Mouse (Mus musculus): ENCODE data around the gene Ptprb. TPM values are rescaled to one million over a fixed set of nuclear protein-coding genes. Genes with fewer than 3 reads are reported as not detected.

Gene Ptprb
- polyA plus RNA-seq, 1 experiment from 2014 or later = 3.2 TPM

GRCm38 (mm10) chr10:116261559-116261958 is 13.8 kb upstream of the Ptprb start:
- H3K4me2 ChIP-seq (ENCODE audit: low read depth, low read length) = no peak overlapping the region
- no peak overlapping the region for H3K9ac ChIP-seq (ENCODE audit: low read depth, low read length)
- peaks cover 11% of the 10 kb centered on the region for H3K4me1 ChIP-seq (ENCODE audit: control insufficient read depth, insufficient read depth, low read length)
- H3K4me3 ChIP-seq (ENCODE audit: low read length) = no peak overlapping the region
- WGBS = 60% methylated on average over 5 of the region's 5 CpGs
- ATAC-seq = no peak
- H3K27me3 ChIP-seq (replicated peaks; ENCODE audit: control insufficient read depth, insufficient read depth, low read length) = no peaks in the 10 kb centered on the region
- no peaks in the 10 kb centered on the region for H3K9me3 ChIP-seq (ENCODE audit: control insufficient read depth, low read length)
- H3K36me3 ChIP-seq (ENCODE audit: control insufficient read depth, insufficient read depth, low read length) = no peaks in the 10 kb centered on the region
- no peak overlapping the region for H3K27ac ChIP-seq (ENCODE audit: low read length)

DNA sequence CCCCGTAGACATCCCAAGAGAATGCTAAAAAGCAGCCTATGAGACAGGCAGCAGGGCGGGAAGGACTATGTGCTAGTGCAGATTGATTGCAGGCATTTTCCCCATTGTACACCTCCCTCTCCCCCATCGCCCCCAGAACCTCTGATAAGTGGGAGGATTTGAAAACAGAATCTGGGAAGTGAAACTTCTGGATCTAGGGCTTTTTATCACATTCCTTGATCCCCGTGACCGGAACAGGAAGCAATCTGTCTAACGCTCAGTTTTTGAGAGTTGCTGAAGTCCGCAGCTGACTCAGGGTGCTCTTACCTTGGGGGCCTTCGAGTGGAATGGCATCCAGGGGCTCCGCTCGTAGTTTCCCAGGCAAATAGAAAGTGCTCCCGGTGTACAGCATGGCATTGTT is 10.8 kb upstream of the Ptprb start:
- no peak overlapping the region for H3K9ac ChIP-seq (ENCODE audit: low read depth, low read length)
- no peak overlapping the region for H3K4me3 ChIP-seq (ENCODE audit: low read length)
- no peak for ATAC-seq
- 65% methylated on average over 11 of the region's 11 CpGs for WGBS
- H3K4me2 ChIP-seq (ENCODE audit: low read depth, low read length) = no peak overlapping the region
- peaks cover 21% of the 10 kb centered on the region for H3K4me1 ChIP-seq (ENCODE audit: control insufficient read depth, insufficient read depth, low read length)
- no peaks in the 10 kb centered on the region for H3K9me3 ChIP-seq (ENCODE audit: control insufficient read depth, low read length)
- H3K27ac ChIP-seq (ENCODE audit: low read length) = no peak overlapping the region
- H3K27me3 ChIP-seq (replicated peaks; ENCODE audit: control insufficient read depth, insufficient read depth, low read length) = no peaks in the 10 kb centered on the region
- H3K36me3 ChIP-seq (ENCODE audit: control insufficient read depth, insufficient read depth, low read length) = no peaks in the 10 kb centered on the region

DNA sequence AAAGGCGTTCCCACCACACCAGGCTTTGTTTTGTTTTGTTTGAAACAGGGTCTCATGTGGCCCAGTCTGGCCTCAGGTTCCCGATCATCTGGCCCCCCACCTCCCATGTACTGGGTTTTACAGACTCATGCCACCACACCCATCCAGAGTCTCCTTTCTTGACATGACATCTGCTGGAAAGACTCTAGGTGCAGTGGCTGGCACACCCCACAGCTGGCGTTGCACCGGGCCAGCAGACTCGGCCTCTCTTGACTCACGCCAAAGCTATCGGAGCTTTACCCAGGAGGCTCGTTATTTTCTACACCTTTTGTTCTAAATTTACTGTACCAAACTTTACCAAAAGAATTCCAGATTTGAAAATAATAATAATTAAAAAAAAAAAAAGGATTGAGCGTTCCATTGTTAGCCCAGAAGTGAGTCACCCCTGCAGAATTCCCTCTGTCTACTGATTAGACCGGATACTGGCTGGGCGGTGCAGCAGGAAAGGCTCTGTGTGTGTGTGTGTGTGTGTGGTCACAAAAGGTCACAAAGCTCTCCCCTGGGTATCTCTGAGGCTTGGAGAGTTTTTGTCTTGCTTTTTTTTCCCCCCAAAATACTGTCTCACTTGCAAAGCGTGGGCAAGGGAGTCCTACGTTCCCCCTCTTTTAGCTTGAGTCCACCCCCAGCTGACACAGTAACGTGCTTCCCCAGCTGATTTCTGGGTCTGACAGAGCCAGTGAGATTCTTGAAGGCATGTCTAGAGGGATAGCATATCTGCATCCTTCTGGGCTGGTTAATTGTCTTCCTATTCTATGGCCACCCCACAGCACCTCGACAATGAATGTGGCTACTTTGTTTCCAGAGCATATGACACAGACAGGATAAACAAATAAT is 8.5 kb upstream of the Ptprb start:
- no peaks in the 10 kb centered on the region for H3K9me3 ChIP-seq (ENCODE audit: control insufficient read depth, low read length)
- peaks cover 12% of the 10 kb centered on the region for H3K4me1 ChIP-seq (ENCODE audit: control insufficient read depth, insufficient read depth, low read length)
- ATAC-seq = peak; percentile 79
- no peaks in the 10 kb centered on the region for H3K27me3 ChIP-seq (replicated peaks; ENCODE audit: control insufficient read depth, insufficient read depth, low read length)
- no peak overlapping the region for H3K4me3 ChIP-seq (ENCODE audit: low read length)
- H3K36me3 ChIP-seq (ENCODE audit: control insufficient read depth, insufficient read depth, low read length) = no peaks in the 10 kb centered on the region
- peak overlapping the region; percentile 52 for H3K27ac ChIP-seq (ENCODE audit: low read length)
- no peak overlapping the region for H3K4me2 ChIP-seq (ENCODE audit: low read depth, low read length)
- no peak overlapping the region for H3K9ac ChIP-seq (ENCODE audit: low read depth, low read length)
- 77% methylated on average over 15 of the region's 15 CpGs for WGBS

- H3K9me3 ChIP-seq (ENCODE audit: control insufficient read depth, low read length) = no peaks in the 10 kb centered on the region
- H3K4me2 ChIP-seq (ENCODE audit: low read depth, low read length) = no peak overlapping the region
- 46% methylated on average over 4 of the region's 4 CpGs for WGBS
- ATAC-seq = peak; percentile 69
- no peak overlapping the region for H3K4me3 ChIP-seq (ENCODE audit: low read length)
- H3K4me1 ChIP-seq (ENCODE audit: control insufficient read depth, insufficient read depth, low read length) = peaks cover 10% of the 10 kb centered on the region
- no peaks in the 10 kb centered on the region for H3K27me3 ChIP-seq (replicated peaks; ENCODE audit: control insufficient read depth, insufficient read depth, low read length)
- H3K36me3 ChIP-seq (ENCODE audit: control insufficient read depth, insufficient read depth, low read length) = no peaks in the 10 kb centered on the region
- peak overlapping the region; percentile 39 for H3K27ac ChIP-seq (ENCODE audit: low read length)
- no peak overlapping the region for H3K9ac ChIP-seq (ENCODE audit: low read depth, low read length)
Observed at GRCm38 (mm10) chr10:116267434-116267822, 7.9 kb upstream of the Ptprb start.

- no peak for ATAC-seq
- Histone ChIP-seq H3K4me2 (ENCODE audit: low read depth, low read length) (no peak overlapping the region), H3K27ac (ENCODE audit: low read length) (no peak overlapping the region), H3K9ac (ENCODE audit: low read depth, low read length) (no peak overlapping the region), H3K4me3 (ENCODE audit: low read length) (no peak overlapping the region), H3K27me3 (replicated peaks; ENCODE audit: control insufficient read depth, insufficient read depth, low read length) (no peaks in the 10 kb centered on the region), H3K9me3 (ENCODE audit: control insufficient read depth, low read length) (no peaks in the 10 kb centered on the region), H3K4me1 (ENCODE audit: control insufficient read depth, insufficient read depth, low read length) (peaks cover 10% of the 10 kb centered on the region), H3K36me3 (ENCODE audit: control insufficient read depth, insufficient read depth, low read length) (no peaks in the 10 kb centered on the region)
- WGBS = 42% methylated on average over 4 of the region's 4 CpGs
Observed at GRCm38 (mm10) chr10:116268343-116268742, 7.0 kb upstream of the Ptprb start.

GRCm38 (mm10) chr10:116270646-116271469 is 4.5 kb upstream of the Ptprb start:
- Histone ChIP-seq H3K4me2 (ENCODE audit: low read depth, low read length) (no peak overlapping the region), H3K27me3 (replicated peaks; ENCODE audit: control insufficient read depth, insufficient read depth, low read length) (no peaks in the 10 kb centered on the region), H3K27ac (ENCODE audit: low read length) (no peak overlapping the region), H3K4me1 (ENCODE audit: control insufficient read depth, insufficient read depth, low read length) (peaks cover 10% of the 10 kb centered on the region), H3K9me3 (ENCODE audit: control insufficient read depth, low read length) (no peaks in the 10 kb centered on the region), H3K4me3 (ENCODE audit: low read length) (no peak overlapping the region), H3K36me3 (ENCODE audit: control insufficient read depth, insufficient read depth, low read length) (no peaks in the 10 kb centered on the region), H3K9ac (ENCODE audit: low read depth, low read length) (no peak overlapping the region)
- ATAC-seq = no peak
- WGBS = 72% methylated on average over 12 of the region's 12 CpGs

- WGBS = 79% methylated on average over 10 of the region's 10 CpGs
- Histone ChIP-seq H3K4me2 (ENCODE audit: low read depth, low read length) (no peak overlapping the region), H3K27ac (ENCODE audit: low read length) (no peak overlapping the region), H3K36me3 (ENCODE audit: control insufficient read depth, insufficient read depth, low read length) (no peaks in the 10 kb centered on the region), H3K9ac (ENCODE audit: low read depth, low read length) (no peak overlapping the region), H3K9me3 (ENCODE audit: control insufficient read depth, low read length) (no peaks in the 10 kb centered on the region), H3K4me1 (ENCODE audit: control insufficient read depth, insufficient read depth, low read length) (peaks cover 10% of the 10 kb centered on the region), H3K4me3 (ENCODE audit: low read length) (no peak overlapping the region), H3K27me3 (replicated peaks; ENCODE audit: control insufficient read depth, insufficient read depth, low read length) (no peaks in the 10 kb centered on the region)
- no peak for ATAC-seq
Observed at GRCm38 (mm10) chr10:116271470-116271915, 3.8 kb upstream of the Ptprb start.

DNA sequence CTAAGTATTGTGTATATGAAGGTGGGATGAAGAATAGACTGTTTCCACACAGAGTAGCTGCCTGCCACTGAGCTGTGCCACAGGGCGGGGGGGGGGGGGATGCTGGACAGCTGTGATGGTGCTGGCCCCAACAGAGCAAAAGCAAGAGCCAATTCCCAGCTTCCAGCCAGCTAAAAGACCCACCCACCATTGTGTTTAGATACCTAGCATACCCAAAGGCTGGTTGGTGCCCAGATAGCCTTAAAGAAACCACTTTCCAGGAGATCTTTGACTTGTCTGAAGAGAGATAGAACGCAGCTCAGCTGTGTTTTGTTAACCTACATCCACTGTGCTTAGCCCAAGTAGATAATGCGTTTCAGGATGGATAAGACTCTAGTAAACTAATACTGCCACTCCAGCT is 3.2 kb upstream of the Ptprb start:
- no peaks in the 10 kb centered on the region for H3K9me3 ChIP-seq (ENCODE audit: control insufficient read depth, low read length)
- H3K4me3 ChIP-seq (ENCODE audit: low read length) = no peak overlapping the region
- no peaks in the 10 kb centered on the region for H3K36me3 ChIP-seq (ENCODE audit: control insufficient read depth, insufficient read depth, low read length)
- H3K27ac ChIP-seq (ENCODE audit: low read length) = no peak overlapping the region
- no peak overlapping the region for H3K4me2 ChIP-seq (ENCODE audit: low read depth, low read length)
- no peak for ATAC-seq
- no peak overlapping the region for H3K9ac ChIP-seq (ENCODE audit: low read depth, low read length)
- H3K27me3 ChIP-seq (replicated peaks; ENCODE audit: control insufficient read depth, insufficient read depth, low read length) = no peaks in the 10 kb centered on the region
- H3K4me1 ChIP-seq (ENCODE audit: control insufficient read depth, insufficient read depth, low read length) = peaks cover 7% of the 10 kb centered on the region
- 73% methylated on average over 3 of the region's 3 CpGs for WGBS

- 86% methylated on average over 7 of the region's 7 CpGs for WGBS
- Histone ChIP-seq H3K27me3 (replicated peaks; ENCODE audit: control insufficient read depth, insufficient read depth, low read length) (no peaks in the 10 kb centered on the region), H3K9me3 (ENCODE audit: control insufficient read depth, low read length) (no peaks in the 10 kb centered on the region), H3K4me2 (ENCODE audit: low read depth, low read length) (no peak overlapping the region), H3K4me1 (ENCODE audit: control insufficient read depth, insufficient read depth, low read length) (no peaks in the 10 kb centered on the region), H3K9ac (ENCODE audit: low read depth, low read length) (no peak overlapping the region), H3K27ac (ENCODE audit: low read length) (no peak overlapping the region), H3K36me3 (ENCODE audit: control insufficient read depth, insufficient read depth, low read length) (no peaks in the 10 kb centered on the region), H3K4me3 (ENCODE audit: low read length) (no peak overlapping the region)
- ATAC-seq = no peak
Observed at GRCm38 (mm10) chr10:116286697-116287344, 11.5 kb downstream of the Ptprb start.

Data from intestine, embryonic 16.5 days (tissue).